Mouse (Mus musculus): ENCODE data around the gene Tgm4.

The Tgm4 gene

DNA sequence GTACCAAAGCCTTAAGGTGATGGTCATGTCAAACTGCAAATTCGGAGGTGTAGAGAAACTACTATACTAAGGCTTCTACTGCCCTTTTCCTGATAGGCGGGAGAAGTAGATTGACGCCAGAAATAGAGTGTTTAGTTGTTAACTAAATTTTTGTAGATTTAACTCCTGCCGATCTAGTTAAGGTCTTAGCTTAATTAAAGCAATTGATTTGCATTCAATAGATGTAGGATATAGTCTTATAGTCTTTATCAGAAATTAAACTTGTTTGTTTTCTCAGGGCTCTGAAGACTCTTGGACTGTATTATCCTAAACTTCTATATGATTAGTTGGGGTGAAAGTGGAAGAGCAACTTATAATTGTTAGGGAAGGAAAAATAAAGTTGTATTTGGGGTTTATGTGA, 72.7 kb downstream of the Tgm4 start:
- peak; percentile 74 for DNase-seq (ENCODE audit: low spot score)

DNA sequence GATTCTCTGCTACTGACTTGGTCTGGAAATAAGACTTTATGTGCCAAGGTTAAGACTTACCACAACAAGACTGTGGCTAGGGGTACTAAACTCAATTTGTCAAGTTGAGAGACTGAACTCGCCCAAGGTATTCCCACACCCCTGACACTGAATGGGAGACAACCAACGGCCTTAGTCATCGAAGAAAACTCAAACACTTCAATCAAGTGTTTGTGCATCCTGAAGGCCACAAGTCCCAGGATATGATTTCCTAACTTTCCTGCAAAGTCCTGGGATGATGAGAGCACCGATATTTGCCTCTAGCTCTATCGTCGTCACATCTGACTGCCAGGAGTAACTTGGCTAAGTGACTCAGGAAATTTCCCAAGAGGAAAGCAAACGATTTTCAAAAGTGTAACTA, 74.7 kb downstream of the Tgm4 start:
- DNase-seq (ENCODE audit: low spot score) = no peak

DNA sequence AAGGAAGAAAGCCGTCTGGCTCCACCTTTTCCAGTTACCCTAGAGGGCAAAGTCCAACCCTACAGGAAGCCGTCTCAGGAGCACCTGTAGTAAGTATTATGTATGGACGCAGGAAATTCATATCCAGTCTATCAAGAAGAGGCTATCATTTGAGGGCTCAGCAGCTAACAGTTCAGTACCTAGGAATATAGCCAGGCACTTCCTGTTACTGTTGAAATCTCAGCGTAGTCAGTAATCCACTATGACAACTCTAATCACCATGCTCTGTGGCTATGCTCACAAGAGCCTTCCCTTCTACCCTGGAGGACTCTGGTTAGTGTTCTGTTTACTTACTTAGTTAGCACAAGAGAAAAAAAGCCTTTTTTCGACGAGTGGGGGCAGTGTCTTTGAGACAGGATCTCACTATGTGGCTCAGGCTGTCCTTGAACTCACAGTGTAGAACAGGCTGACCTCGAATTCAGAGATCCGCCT, 77.3 kb downstream of the Tgm4 start:
- DNase-seq (ENCODE audit: low spot score) = peak; percentile 23

DNA sequence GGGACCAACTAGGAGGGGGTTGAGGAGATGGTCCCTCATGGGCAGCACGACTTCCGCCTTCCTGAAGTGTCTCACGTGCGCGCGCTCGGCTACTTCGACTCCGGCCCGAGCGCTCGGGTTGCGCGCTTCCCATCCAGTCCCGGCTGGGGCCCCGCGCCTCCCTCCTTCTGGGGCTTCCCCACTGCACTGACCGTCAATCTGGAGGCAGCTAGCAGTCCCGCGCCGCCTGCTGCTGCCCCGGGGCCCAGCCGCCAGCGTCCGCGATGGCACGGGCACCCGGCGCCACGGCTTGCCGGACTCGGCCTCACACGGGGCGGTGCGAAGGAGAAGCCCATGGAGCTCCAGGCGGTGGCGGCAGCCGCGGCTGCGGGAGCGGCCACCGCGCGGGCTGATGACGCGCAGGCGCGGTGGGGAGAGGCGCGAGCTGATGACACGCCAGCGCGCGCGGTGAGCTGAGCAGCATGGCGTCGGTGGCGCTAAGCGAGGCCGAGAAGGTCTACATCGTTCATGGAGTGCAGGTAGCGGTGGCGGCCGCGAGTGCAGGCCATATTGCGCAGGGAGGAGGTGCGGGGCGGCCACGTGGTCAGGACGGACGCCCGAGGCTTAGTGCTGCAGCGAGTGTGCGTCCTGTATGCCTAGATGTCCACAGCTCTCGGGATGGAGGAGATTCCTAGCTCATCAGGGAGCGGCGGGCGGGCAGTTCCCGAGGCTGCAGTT, 78.4 kb downstream of the Tgm4 start, which contains the start of the genes Zdhhc3 and Exosc7:
Gene Zdhhc3 (minus strand): TSS at position 401 of the 717 bp plus-strand sequence.
Gene Exosc7 (plus strand): TSS at position 411 of the 717 bp plus-strand sequence.
- peak; percentile 92 for DNase-seq (ENCODE audit: low spot score)

DNA sequence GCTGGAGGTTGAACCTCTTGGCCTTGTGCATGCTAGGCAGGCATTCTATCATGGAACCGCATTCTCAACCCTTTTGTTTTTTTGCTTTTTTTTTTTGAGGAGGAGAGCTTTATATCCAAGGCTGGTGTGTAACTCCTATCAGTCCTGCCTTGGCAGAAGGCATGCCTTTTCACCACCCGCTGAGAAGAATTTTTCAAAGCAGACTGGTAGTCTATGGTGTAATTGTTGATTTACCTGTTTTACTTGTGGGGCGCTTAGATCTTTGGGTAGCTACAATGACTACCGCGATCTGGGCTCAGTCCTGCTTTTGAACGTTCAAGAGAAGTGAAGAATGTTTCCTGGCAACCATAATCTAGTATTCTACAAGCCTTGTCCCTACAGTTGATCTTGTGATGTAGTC, 79.4 kb downstream of the Tgm4 start:
- DNase-seq (ENCODE audit: low spot score) = no peak

DNA sequence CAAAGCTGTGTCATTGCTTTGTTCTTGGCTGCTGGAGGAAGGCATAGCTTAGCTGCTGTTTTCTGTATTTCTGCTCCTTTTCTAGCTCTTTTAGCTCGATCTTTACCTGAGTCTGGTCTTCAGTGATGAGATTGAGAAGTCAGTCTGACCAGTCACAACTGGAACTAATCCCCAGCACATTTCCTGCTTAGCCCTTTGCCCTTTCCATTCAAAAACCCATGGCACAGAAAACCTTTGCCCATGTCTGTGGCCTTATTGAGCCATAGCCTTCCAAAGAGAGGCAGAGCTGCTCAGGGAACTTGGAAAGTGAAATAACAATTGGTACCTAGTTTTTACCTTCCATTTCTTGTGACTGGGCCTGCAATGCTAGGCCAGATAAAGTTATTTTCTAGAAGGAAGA, 81.0 kb downstream of the Tgm4 start:
- no peak for DNase-seq (ENCODE audit: low spot score)
